Mouse (Mus musculus): Measurements from ENCODE around the gene Trp53bp2. TPM values are rescaled to one million over a fixed set of nuclear protein-coding genes. Genes with fewer than 3 reads are reported as not detected.

Trp53bp2 gene
- polyA plus RNA-seq, 1 experiment from 2014 or later: 35.7 TPM

- DNase-seq (ENCODE audit: low spot score) (no peak), ATAC-seq (replicated peaks; ENCODE audit: low FRiP score) (no peak)
- WGBS: 94% methylated on average over 7 of the region's 7 CpGs
- no peak overlapping the region for H3K4me2 ChIP-seq (ENCODE audit: low read depth, low read length, severe bottlenecking)
- no peaks in the 10 kb centered on the region for H3K27me3 ChIP-seq (ENCODE audit: control insufficient read depth, insufficient read depth, low read length)
- no peaks in the 10 kb centered on the region for H3K9me3 ChIP-seq (ENCODE audit: control insufficient read depth, low read length)
- no peaks in the 10 kb centered on the region for H3K36me3 ChIP-seq (ENCODE audit: control insufficient read depth, insufficient read depth, low read length)
- H3K4me1 ChIP-seq (replicated peaks; ENCODE audit: control insufficient read depth, insufficient read depth, low read length): no peaks in the 10 kb centered on the region
- H3K4me3 ChIP-seq (ENCODE audit: low read depth, low read length): no peak overlapping the region
- H3K27ac ChIP-seq (ENCODE audit: low read depth, low read length): no peak overlapping the region
- H3K9ac ChIP-seq (ENCODE audit: low read length): no peak overlapping the region
These were observed 32.1 kb upstream of the Trp53bp2 start for GRCm38 (mm10) chr1:182376826-182377225.

GRCm38 (mm10) chr1:182377519-182377918 is 31.5 kb upstream of the Trp53bp2 start:
- Histone ChIP-seq H3K27me3 (ENCODE audit: control insufficient read depth, insufficient read depth, low read length) (no peaks in the 10 kb centered on the region), H3K4me1 (replicated peaks; ENCODE audit: control insufficient read depth, insufficient read depth, low read length) (no peaks in the 10 kb centered on the region), H3K9ac (ENCODE audit: low read length) (no peak overlapping the region), H3K27ac (ENCODE audit: low read depth, low read length) (no peak overlapping the region), H3K36me3 (ENCODE audit: control insufficient read depth, insufficient read depth, low read length) (no peaks in the 10 kb centered on the region), H3K4me3 (ENCODE audit: low read depth, low read length) (no peak overlapping the region), H3K9me3 (ENCODE audit: control insufficient read depth, low read length) (no peaks in the 10 kb centered on the region), H3K4me2 (ENCODE audit: low read depth, low read length, severe bottlenecking) (no peak overlapping the region)
- DNase-seq (ENCODE audit: low spot score) (no peak), ATAC-seq (replicated peaks; ENCODE audit: low FRiP score) (no peak)
- 78% methylated on average over 6 of the region's 6 CpGs for WGBS

GRCm38 (mm10) chr1:182378205-182378835 is 30.7 kb upstream of the Trp53bp2 start:
- H3K4me1 ChIP-seq (replicated peaks; ENCODE audit: control insufficient read depth, insufficient read depth, low read length): no peaks in the 10 kb centered on the region
- H3K9me3 ChIP-seq (ENCODE audit: control insufficient read depth, low read length): no peaks in the 10 kb centered on the region
- no peak overlapping the region for H3K9ac ChIP-seq (ENCODE audit: low read length)
- DNase-seq (ENCODE audit: low spot score) (no peak), ATAC-seq (replicated peaks; ENCODE audit: low FRiP score) (no peak)
- WGBS: 86% methylated on average over 11 of the region's 11 CpGs
- no peaks in the 10 kb centered on the region for H3K36me3 ChIP-seq (ENCODE audit: control insufficient read depth, insufficient read depth, low read length)
- no peak overlapping the region for H3K4me3 ChIP-seq (ENCODE audit: low read depth, low read length)
- H3K27me3 ChIP-seq (ENCODE audit: control insufficient read depth, insufficient read depth, low read length): no peaks in the 10 kb centered on the region
- H3K4me2 ChIP-seq (ENCODE audit: low read depth, low read length, severe bottlenecking): no peak overlapping the region
- H3K27ac ChIP-seq (ENCODE audit: low read depth, low read length): no peak overlapping the region

- H3K4me1 ChIP-seq (replicated peaks; ENCODE audit: control insufficient read depth, insufficient read depth, low read length): no peaks in the 10 kb centered on the region
- 86% methylated on average over 7 of the region's 7 CpGs for WGBS
- no peaks in the 10 kb centered on the region for H3K9me3 ChIP-seq (ENCODE audit: control insufficient read depth, low read length)
- ATAC-seq (replicated peaks; ENCODE audit: low FRiP score) (no peak), DNase-seq (ENCODE audit: low spot score) (no peak)
- no peak overlapping the region for H3K27ac ChIP-seq (ENCODE audit: low read depth, low read length)
- no peak overlapping the region for H3K9ac ChIP-seq (ENCODE audit: low read length)
- H3K27me3 ChIP-seq (ENCODE audit: control insufficient read depth, insufficient read depth, low read length): no peaks in the 10 kb centered on the region
- no peaks in the 10 kb centered on the region for H3K36me3 ChIP-seq (ENCODE audit: control insufficient read depth, insufficient read depth, low read length)
- H3K4me3 ChIP-seq (ENCODE audit: low read depth, low read length): no peak overlapping the region
- no peak overlapping the region for H3K4me2 ChIP-seq (ENCODE audit: low read depth, low read length, severe bottlenecking)
These were observed 30.1 kb upstream of the Trp53bp2 start for GRCm38 (mm10) chr1:182378876-182379275.

GRCm38 (mm10) chr1:182380683-182381082 is 28.3 kb upstream of the Trp53bp2 start:
- Histone ChIP-seq H3K4me2 (ENCODE audit: low read depth, low read length, severe bottlenecking) (no peak overlapping the region), H3K27ac (ENCODE audit: low read depth, low read length) (no peak overlapping the region), H3K9ac (ENCODE audit: low read length) (no peak overlapping the region), H3K27me3 (ENCODE audit: control insufficient read depth, insufficient read depth, low read length) (no peaks in the 10 kb centered on the region), H3K36me3 (ENCODE audit: control insufficient read depth, insufficient read depth, low read length) (no peaks in the 10 kb centered on the region), H3K4me3 (ENCODE audit: low read depth, low read length) (no peak overlapping the region), H3K4me1 (replicated peaks; ENCODE audit: control insufficient read depth, insufficient read depth, low read length) (no peaks in the 10 kb centered on the region), H3K9me3 (ENCODE audit: control insufficient read depth, low read length) (no peaks in the 10 kb centered on the region)
- WGBS: 85% methylated on average over 7 of the region's 7 CpGs
- ATAC-seq (replicated peaks; ENCODE audit: low FRiP score): no peak
- DNase-seq (ENCODE audit: low spot score): no peak

- Histone ChIP-seq H3K9ac (ENCODE audit: low read length) (no peak overlapping the region), H3K27me3 (ENCODE audit: control insufficient read depth, insufficient read depth, low read length) (no peaks in the 10 kb centered on the region), H3K4me2 (ENCODE audit: low read depth, low read length, severe bottlenecking) (no peak overlapping the region), H3K27ac (ENCODE audit: low read depth, low read length) (no peak overlapping the region), H3K4me1 (replicated peaks; ENCODE audit: control insufficient read depth, insufficient read depth, low read length) (no peaks in the 10 kb centered on the region), H3K36me3 (ENCODE audit: control insufficient read depth, insufficient read depth, low read length) (no peaks in the 10 kb centered on the region), H3K4me3 (ENCODE audit: low read depth, low read length) (no peak overlapping the region), H3K9me3 (ENCODE audit: control insufficient read depth, low read length) (no peaks in the 10 kb centered on the region)
- WGBS: 86% methylated on average over 3 of the region's 3 CpGs
- ATAC-seq (replicated peaks; ENCODE audit: low FRiP score) (no peak), DNase-seq (ENCODE audit: low spot score) (no peak)
These were observed 27.6 kb upstream of the Trp53bp2 start for GRCm38 (mm10) chr1:182381327-182381726.

- Histone ChIP-seq H3K36me3 (ENCODE audit: control insufficient read depth, insufficient read depth, low read length) (no peaks in the 10 kb centered on the region), H3K9ac (ENCODE audit: low read length) (no peak overlapping the region), H3K4me1 (replicated peaks; ENCODE audit: control insufficient read depth, insufficient read depth, low read length) (no peaks in the 10 kb centered on the region), H3K4me2 (ENCODE audit: low read depth, low read length, severe bottlenecking) (no peak overlapping the region), H3K27me3 (ENCODE audit: control insufficient read depth, insufficient read depth, low read length) (no peaks in the 10 kb centered on the region), H3K27ac (ENCODE audit: low read depth, low read length) (no peak overlapping the region), H3K9me3 (ENCODE audit: control insufficient read depth, low read length) (no peaks in the 10 kb centered on the region), H3K4me3 (ENCODE audit: low read depth, low read length) (no peak overlapping the region)
- WGBS: 16% methylated on average over 9 of the region's 9 CpGs
- DNase-seq (ENCODE audit: low spot score) (no peak), ATAC-seq (replicated peaks; ENCODE audit: low FRiP score) (no peak)
These were observed 25.9 kb upstream of the Trp53bp2 start for GRCm38 (mm10) chr1:182383096-182383495.

- Histone ChIP-seq H3K4me1 (replicated peaks; ENCODE audit: control insufficient read depth, insufficient read depth, low read length) (no peaks in the 10 kb centered on the region), H3K9ac (ENCODE audit: low read length) (no peak overlapping the region), H3K4me3 (ENCODE audit: low read depth, low read length) (no peak overlapping the region), H3K9me3 (ENCODE audit: control insufficient read depth, low read length) (no peaks in the 10 kb centered on the region), H3K27ac (ENCODE audit: low read depth, low read length) (no peak overlapping the region), H3K4me2 (ENCODE audit: low read depth, low read length, severe bottlenecking) (no peak overlapping the region), H3K36me3 (ENCODE audit: control insufficient read depth, insufficient read depth, low read length) (no peaks in the 10 kb centered on the region), H3K27me3 (ENCODE audit: control insufficient read depth, insufficient read depth, low read length) (no peaks in the 10 kb centered on the region)
- ATAC-seq (replicated peaks; ENCODE audit: low FRiP score) (no peak), DNase-seq (ENCODE audit: low spot score) (no peak)
- 92% methylated on average over 8 of the region's 8 CpGs for WGBS
These were observed 22.5 kb upstream of the Trp53bp2 start for GRCm38 (mm10) chr1:182386449-182386848.

- 71% methylated on average over 4 of the region's 4 CpGs for WGBS
These were observed 20.2 kb upstream of the Trp53bp2 start for GRCm38 (mm10) chr1:182388729-182389128.

More at GRCm38 (mm10) chr1:182388729-182389128, 20.2 kb upstream of the Trp53bp2 start:
- ATAC-seq (replicated peaks; ENCODE audit: low FRiP score): no peak
- Histone ChIP-seq H3K9ac (ENCODE audit: low read length) (no peak overlapping the region), H3K9me3 (ENCODE audit: control insufficient read depth, low read length) (no peaks in the 10 kb centered on the region), H3K4me3 (ENCODE audit: low read depth, low read length) (no peak overlapping the region), H3K27ac (ENCODE audit: low read depth, low read length) (no peak overlapping the region), H3K36me3 (ENCODE audit: control insufficient read depth, insufficient read depth, low read length) (no peaks in the 10 kb centered on the region), H3K4me2 (ENCODE audit: low read depth, low read length, severe bottlenecking) (no peak overlapping the region), H3K27me3 (ENCODE audit: control insufficient read depth, insufficient read depth, low read length) (no peaks in the 10 kb centered on the region), H3K4me1 (replicated peaks; ENCODE audit: control insufficient read depth, insufficient read depth, low read length) (no peaks in the 10 kb centered on the region)
- no peak for DNase-seq (ENCODE audit: low spot score)

All from forebrain, embryonic 11.5 days (tissue).